25 mouse cellular contexts compared by ENCODE assay signal in genomic region chr7:119872204-119872603, GRCm38 (mm10). TPM values are rescaled to one million over a fixed set of nuclear protein-coding genes. Genes with fewer than 3 reads are reported as not detected.
DNase-seq lines count a peak whose midpoint lies in the region; ATAC-seq lines count a peak whose summit lies in the region.
"Had no signal": no experiment of that assay in that cellular context is flagged by ENCODE, and none has a peak within 500 bp of the region (broad histone marks: within the 10 kb centered on the region; RNA-seq: fewer than 3 reads in every experiment).

No protein-coding gene starts in this region.

- H3K4me1 ChIP-seq in heart, embryonic 10.5 days, result 0 out of 2 replicates have a peak, but pooled peaks cover 4% of the 10 kb centered on the region
- H3K4me1 ChIP-seq: embryonic facial prominence, embryonic 12.5 days; forebrain, embryonic 13.5 days; forebrain, embryonic 15.5 days had no signal

- no peak overlapping the region for H3K27ac ChIP-seq in heart, embryonic 10.5 days
- H3K27ac ChIP-seq: embryonic facial prominence, embryonic 12.5 days; forebrain, embryonic 13.5 days; forebrain, embryonic 15.5 days had no signal

- peaks cover 3% of the 10 kb centered on the region; the same call in 1 of the 2 replicates for H3K36me3 ChIP-seq in heart, embryonic 10.5 days
- H3K36me3 ChIP-seq: forebrain, embryonic 15.5 days had no signal

- DNase-seq in heart, adult 11 months, result peak; percentile 40
- no peak for DNase-seq in heart, adult 8-10 months (ENCODE audit: low spot score)
- DNase-seq in naive thymus-derived CD4-positive, alpha-beta T cell, adult 2 months (ENCODE audit: low read depth), result peak; percentile 31
- DNase-seq in lung, postnatal 25 days (ENCODE audit: low spot score), result no peak
- DNase-seq in kidney, postnatal 36 days, result no peak
- DNase-seq in heart, embryonic 10.5 days (ENCODE audit: low spot score), result no peak
- DNase-seq: adrenal gland, adult 2 months; adrenal gland, postnatal 10 days; adrenal gland, postnatal 25 days; B cell, adult 2 months; cerebellum, adult 11 months; cerebellum, adult 18-20 months; cerebellum, adult 8-10 months; cerebellum, adult 9-11 months; cerebellum, postnatal 14 days; cerebellum, postnatal 36 days; embryo, embryonic 11 days; forebrain, postnatal 0 days had no signal

- H3K9me3 ChIP-seq in heart, embryonic 10.5 days, result no peaks in the 10 kb centered on the region
- H3K9me3 ChIP-seq: embryonic facial prominence, embryonic 12.5 days; forebrain, embryonic 13.5 days; forebrain, embryonic 15.5 days; G1E had no signal

- no peaks in the 10 kb centered on the region for H3K27me3 ChIP-seq in heart, embryonic 10.5 days (ENCODE audit: insufficient read depth, poor library complexity, severe bottlenecking)
- H3K27me3 ChIP-seq: embryonic facial prominence, embryonic 12.5 days; forebrain, embryonic 13.5 days; forebrain, embryonic 15.5 days; Patski had no signal

- ATAC-seq in activated CD4-positive, CD25-positive, alpha-beta regulatory T cell, adult 4 months, result peak; percentile 75
- ATAC-seq in inflammation-experienced regulatory T-cells, adult 6 months, result peak; percentile 67
- ATAC-seq: forebrain, embryonic 13.5 days; forebrain, embryonic 15.5 days; forebrain, postnatal 0 days; Patski had no signal

- H3K4me3 ChIP-seq in heart, embryonic 10.5 days, result no peak overlapping the region
- H3K4me3 ChIP-seq: embryonic facial prominence, embryonic 12.5 days; forebrain, embryonic 13.5 days; forebrain, embryonic 15.5 days had no signal

- 96% methylated on average over 4 of the region's 4 CpGs for WGBS in heart, embryonic 10.5 days

RNA-seq across cellular contexts. Expression of gene Lyrm1, which starts 23.5 kb away (rescaled TPM):
- 10 to 100 TPM in 2 of 4 experiments, 1 to 10 TPM in 2; 9.1 to 10.7 (median 10.0) TPM for total RNA-seq in heart, adult 8-10 months (2022)
- 10 to 100 TPM; 20.3 to 22.3 TPM for polyA plus RNA-seq in activated CD4-positive, CD25-positive, alpha-beta regulatory T cell, adult 4 months (2017; shearing (Covaris generic))
- 10 to 100 TPM; 16.8 to 26.1 (median 17.9) TPM for polyA plus RNA-seq in inflammation-experienced regulatory T-cells, adult 6 months (2017; shearing (Covaris generic))
- 7.7 and 10.8 TPM in 2 replicates for polyA plus RNA-seq in heart, embryonic 10.5 days (2016; fragmentation: Nextera tagmentation; extraction: Ambion mirVana)

RNA-seq across cellular contexts. Expression of gene Dcun1d3, which starts 23.9 kb away (rescaled TPM):
- total RNA-seq in heart, adult 8-10 months (2022), result 10 to 100 TPM in 3 of 4 experiments, 1 to 10 TPM in 1; 9.4 to 16.1 (median 14.2) TPM
- polyA plus RNA-seq in activated CD4-positive, CD25-positive, alpha-beta regulatory T cell, adult 4 months (2017; shearing (Covaris generic)), result 1 to 10 TPM; 6.1 to 7.7 TPM
- 1 to 10 TPM; 5.8 to 10.0 (median 9.4) TPM for polyA plus RNA-seq in inflammation-experienced regulatory T-cells, adult 6 months (2017; shearing (Covaris generic))
- polyA plus RNA-seq in heart, embryonic 10.5 days (2016; fragmentation: Nextera tagmentation; extraction: Ambion mirVana), result 7.4 and 10.1 TPM in 2 replicates

Comparison
In these comparisons a context has a peak if more than half of its experiments do, and no peak if none do; other contexts are left out.
1. DNase-seq: peak in heart, adult 11 months (single experiment) and naive thymus-derived CD4-positive, alpha-beta T cell, adult 2 months (single experiment); none in heart, adult 8-10 months (single experiment), lung, postnatal 25 days (single experiment), kidney, postnatal 36 days (0 of 2) and heart, embryonic 10.5 days (single experiment).